Mouse (Mus musculus) bone marrow macrophage, adult 2 months (primary cell): Measurements from ENCODE around the gene Heca.

Experiments used
- CTCF ChIP-seq: IDR thresholded peaks from 2 replicates; pipeline ENCODE4 v1.5.1; 2012; ENCODE audit warnings: low read depth, mild to moderate bottlenecking, low read length, moderate library complexity
- POLR2A ChIP-seq: IDR thresholded peaks from 2 replicates; pipeline ENCODE4 v1.6.1; 2012; ENCODE audit warnings: mild to moderate bottlenecking, low read depth, low read length, borderline replicate concordance

DNA sequence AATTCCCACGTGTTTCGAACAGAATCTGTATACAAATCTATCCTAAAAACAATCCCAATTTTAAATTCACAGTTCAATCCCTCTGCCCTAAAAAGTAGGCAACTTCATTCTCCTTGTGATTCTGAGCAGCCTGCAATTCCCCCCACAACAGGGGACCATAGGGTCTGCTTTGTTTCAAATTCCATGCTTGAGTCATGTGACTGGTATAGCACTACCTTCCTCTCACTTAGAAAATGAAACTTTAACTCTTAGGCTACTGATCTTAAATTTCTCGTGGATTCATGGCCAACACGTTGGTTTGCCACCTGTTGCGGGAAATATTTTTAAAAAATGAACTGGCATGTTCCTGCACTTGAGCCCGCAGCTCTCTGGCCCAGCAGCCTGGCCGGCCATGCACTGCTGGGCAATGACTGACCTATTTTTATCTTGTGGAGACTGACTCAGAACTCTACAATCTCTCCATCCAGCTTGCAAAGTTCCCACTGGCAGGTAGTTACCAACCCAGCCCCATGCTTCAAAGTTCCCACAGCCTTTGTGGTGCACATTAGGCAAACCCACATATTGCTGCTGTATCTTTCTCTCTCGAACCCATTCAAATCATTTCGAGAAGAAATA is 90.1 kb downstream of the Heca start:
- TF ChIP-seq CTCF = no peak
- TF ChIP-seq POLR2A = no peak
